Mouse (Mus musculus): Measurements from ENCODE around the gene Dyrk1b. TPM values are rescaled to one million over a fixed set of nuclear protein-coding genes. Genes with fewer than 3 reads are reported as not detected.

Dyrk1b gene
- polyA plus RNA-seq, 1 experiment from 2014 or later = 16.0 TPM

GRCm38 (mm10) chr7:28165406-28165805 is 13.9 kb upstream of the Dyrk1b start:
- no peak for ATAC-seq (ENCODE audit: low FRiP score)
- no peak overlapping the region for H3K4me2 ChIP-seq
- WGBS = 73% methylated on average over 6 of the region's 6 CpGs
- no peaks in the 10 kb centered on the region for H3K9me3 ChIP-seq (ENCODE audit: control insufficient read depth, low read length)
- H3K4me3 ChIP-seq (ENCODE audit: low read depth, low read length) = no peak overlapping the region
- H3K36me3 ChIP-seq (ENCODE audit: control insufficient read depth, insufficient read depth, low read length) = no peaks in the 10 kb centered on the region
- DNase-seq (ENCODE audit: low spot score, missing footprints) = no peak
- peaks cover 8% of the 10 kb centered on the region for H3K4me1 ChIP-seq (ENCODE audit: control insufficient read depth, insufficient read depth, low read length)
- H3K27me3 ChIP-seq (ENCODE audit: control insufficient read depth, insufficient read depth, low read length) = no peaks in the 10 kb centered on the region
- H3K27ac ChIP-seq (ENCODE audit: low read depth, low read length) = no peak overlapping the region
- H3K9ac ChIP-seq (ENCODE audit: low read length) = no peak overlapping the region

GRCm38 (mm10) chr7:28168320-28169115 is 10.8 kb upstream of the Dyrk1b start:
- no peaks in the 10 kb centered on the region for H3K36me3 ChIP-seq (ENCODE audit: control insufficient read depth, insufficient read depth, low read length)
- no peak for ATAC-seq (ENCODE audit: low FRiP score)
- no peak overlapping the region; the same call in 1 of the 2 replicates for H3K27ac ChIP-seq (ENCODE audit: low read depth, low read length)

GRCm38 (mm10) chr7:28169489-28170422 is 9.5 kb upstream of the Dyrk1b start, which contains the start of gene Fbl:
TSS of gene Fbl (plus strand) at chr7:28169710.
- no peaks in the 10 kb centered on the region for H3K27me3 ChIP-seq (ENCODE audit: control insufficient read depth, insufficient read depth, low read length)
- peak within 1 kb of the TSS; percentile 65 for H3K4me3 ChIP-seq (ENCODE audit: low read depth, low read length)
- peak within 1 kb of the TSS; percentile 78 for H3K4me2 ChIP-seq
- DNase-seq (ENCODE audit: low spot score, missing footprints) (peak; percentile 100), ATAC-seq (ENCODE audit: low FRiP score) (peak; percentile 94)
- no peaks in the 10 kb centered on the region for H3K36me3 ChIP-seq (ENCODE audit: control insufficient read depth, insufficient read depth, low read length)
- no peaks in the 10 kb centered on the region for H3K9me3 ChIP-seq (ENCODE audit: control insufficient read depth, low read length)
- under 1% methylated on average over 80 of the region's 80 CpGs for WGBS
- H3K27ac ChIP-seq (ENCODE audit: low read depth, low read length) = peak within 1 kb of the TSS; percentile 63
- peaks cover 17% of the 10 kb centered on the region for H3K4me1 ChIP-seq (ENCODE audit: control insufficient read depth, insufficient read depth, low read length)
- H3K9ac ChIP-seq (ENCODE audit: low read length) = peak within 1 kb of the TSS; percentile 77

More at GRCm38 (mm10) chr7:28168320-28169115, 10.8 kb upstream of the Dyrk1b start:
- H3K27me3 ChIP-seq (ENCODE audit: control insufficient read depth, insufficient read depth, low read length) = no peaks in the 10 kb centered on the region
- peak; percentile 93 for DNase-seq (ENCODE audit: low spot score, missing footprints)
- peaks cover 17% of the 10 kb centered on the region for H3K4me1 ChIP-seq (ENCODE audit: control insufficient read depth, insufficient read depth, low read length)
- WGBS = 15% methylated on average over 9 of the region's 9 CpGs
- peak overlapping the region; percentile 65 for H3K4me3 ChIP-seq (ENCODE audit: low read depth, low read length)
- peak overlapping the region; percentile 64 for H3K9ac ChIP-seq (ENCODE audit: low read length)
- H3K9me3 ChIP-seq (ENCODE audit: control insufficient read depth, low read length) = no peaks in the 10 kb centered on the region
- H3K4me2 ChIP-seq = peak overlapping the region; percentile 78

GRCm38 (mm10) chr7:28175358-28175757 is 3.9 kb upstream of the Dyrk1b start:
- no peaks in the 10 kb centered on the region for H3K27me3 ChIP-seq (ENCODE audit: control insufficient read depth, insufficient read depth, low read length)
- no peak overlapping the region for H3K9ac ChIP-seq (ENCODE audit: low read length)
- ATAC-seq (ENCODE audit: low FRiP score) = no peak
- H3K4me1 ChIP-seq (ENCODE audit: control insufficient read depth, insufficient read depth, low read length) = peaks cover 10% of the 10 kb centered on the region
- H3K9me3 ChIP-seq (ENCODE audit: control insufficient read depth, low read length) = no peaks in the 10 kb centered on the region
- H3K4me3 ChIP-seq (ENCODE audit: low read depth, low read length) = no peak overlapping the region
- 82% methylated on average over 4 of the region's 4 CpGs for WGBS
- H3K36me3 ChIP-seq (ENCODE audit: control insufficient read depth, insufficient read depth, low read length) = peaks cover 5% of the 10 kb centered on the region; the same call in 1 of the 2 replicates
- H3K27ac ChIP-seq (ENCODE audit: low read depth, low read length) = no peak overlapping the region
- no peak for DNase-seq (ENCODE audit: low spot score, missing footprints)
- H3K4me2 ChIP-seq = no peak overlapping the region

- no peaks in the 10 kb centered on the region for H3K27me3 ChIP-seq (ENCODE audit: control insufficient read depth, insufficient read depth, low read length)
- H3K9me3 ChIP-seq (ENCODE audit: control insufficient read depth, low read length) = no peaks in the 10 kb centered on the region
- peak overlapping the region; percentile 93 for H3K27ac ChIP-seq (ENCODE audit: low read depth, low read length)
- H3K4me2 ChIP-seq = peak overlapping the region; percentile 81
- H3K4me3 ChIP-seq (ENCODE audit: low read depth, low read length) = peak overlapping the region; percentile 93
- peaks cover 10% of the 10 kb centered on the region for H3K4me1 ChIP-seq (ENCODE audit: control insufficient read depth, insufficient read depth, low read length)
- WGBS = under 1% methylated on average over 42 of the region's 56 CpGs
- H3K36me3 ChIP-seq (ENCODE audit: control insufficient read depth, insufficient read depth, low read length) = peaks cover 35% of the 10 kb centered on the region
- peak overlapping the region; percentile 98 for H3K9ac ChIP-seq (ENCODE audit: low read length)
- ATAC-seq (ENCODE audit: low FRiP score) (peak; percentile 96), DNase-seq (ENCODE audit: low spot score, missing footprints) (peak; percentile 98)
Observed at GRCm38 (mm10) chr7:28179741-28180377, 590 bp downstream of the Dyrk1b start.

GRCm38 (mm10) chr7:28180890-28181289 is 1.6 kb downstream of the Dyrk1b start:
- H3K9ac ChIP-seq (ENCODE audit: low read length) = peak overlapping the region; percentile 98
- 75% methylated on average over 5 of the region's 5 CpGs for WGBS
- ATAC-seq (ENCODE audit: low FRiP score) = no peak
- H3K9me3 ChIP-seq (ENCODE audit: control insufficient read depth, low read length) = no peaks in the 10 kb centered on the region
- peaks cover 44% of the 10 kb centered on the region for H3K36me3 ChIP-seq (ENCODE audit: control insufficient read depth, insufficient read depth, low read length)
- H3K27ac ChIP-seq (ENCODE audit: low read depth, low read length) = no peak overlapping the region; the same call in 1 of the 2 replicates
- DNase-seq (ENCODE audit: low spot score, missing footprints) = no peak
- peak overlapping the region; percentile 81 for H3K4me2 ChIP-seq
- peak overlapping the region; percentile 93 for H3K4me3 ChIP-seq (ENCODE audit: low read depth, low read length)
- H3K4me1 ChIP-seq (ENCODE audit: control insufficient read depth, insufficient read depth, low read length) = peaks cover 10% of the 10 kb centered on the region
- H3K27me3 ChIP-seq (ENCODE audit: control insufficient read depth, insufficient read depth, low read length) = no peaks in the 10 kb centered on the region

GRCm38 (mm10) chr7:28181376-28181775 is 2.1 kb downstream of the Dyrk1b start:
- H3K36me3 ChIP-seq (ENCODE audit: control insufficient read depth, insufficient read depth, low read length) = peaks cover 44% of the 10 kb centered on the region
- no peaks in the 10 kb centered on the region for H3K27me3 ChIP-seq (ENCODE audit: control insufficient read depth, insufficient read depth, low read length)
- H3K27ac ChIP-seq (ENCODE audit: low read depth, low read length) = no peak overlapping the region
- ATAC-seq (ENCODE audit: low FRiP score) (no peak), DNase-seq (ENCODE audit: low spot score, missing footprints) (no peak)
- no peaks in the 10 kb centered on the region for H3K9me3 ChIP-seq (ENCODE audit: control insufficient read depth, low read length)
- peak overlapping the region; percentile 81; the same call in 1 of the 2 replicates for H3K4me2 ChIP-seq
- H3K4me1 ChIP-seq (ENCODE audit: control insufficient read depth, insufficient read depth, low read length) = peaks cover 10% of the 10 kb centered on the region
- H3K9ac ChIP-seq (ENCODE audit: low read length) = no peak overlapping the region; the same call in 1 of the 2 replicates
- WGBS = 97% methylated on average over 12 of the region's 12 CpGs
- peak overlapping the region; percentile 93; the same call in 1 of the 2 replicates for H3K4me3 ChIP-seq (ENCODE audit: low read depth, low read length)

GRCm38 (mm10) chr7:28182320-28182719 is 3.1 kb downstream of the Dyrk1b start:
- Histone ChIP-seq H3K4me3 (ENCODE audit: low read depth, low read length) (no peak overlapping the region), H3K4me2 (no peak overlapping the region), H3K36me3 (ENCODE audit: control insufficient read depth, insufficient read depth, low read length) (peaks cover 51% of the 10 kb centered on the region), H3K9me3 (ENCODE audit: control insufficient read depth, low read length) (no peaks in the 10 kb centered on the region), H3K9ac (ENCODE audit: low read length) (no peak overlapping the region), H3K27ac (ENCODE audit: low read depth, low read length) (no peak overlapping the region), H3K4me1 (ENCODE audit: control insufficient read depth, insufficient read depth, low read length) (peaks cover 10% of the 10 kb centered on the region), H3K27me3 (ENCODE audit: control insufficient read depth, insufficient read depth, low read length) (no peaks in the 10 kb centered on the region)
- 93% methylated on average over 22 of the region's 22 CpGs for WGBS
- no peak for DNase-seq (ENCODE audit: low spot score, missing footprints)
- ATAC-seq (ENCODE audit: low FRiP score) = no peak
